Mouse (Mus musculus) embryonic facial prominence, embryonic 11.5 days (tissue): ENCODE results near the gene Zfp37. TPM values are rescaled to one million over a fixed set of nuclear protein-coding genes. Genes with fewer than 3 reads are reported as not detected.
A peak's percentile ranks its signal among the peaks of the same experiment; 100 is the strongest.

Experiments
- ATAC-seq: fragments of 200-750 bp; cut with Nextera tagmentation; replicated peaks from 2 replicates; pipeline ENCODE4 v1.8.0; 2017; ENCODE audit warnings: low read depth; ENCODE audit not compliant: insufficient number of reproducible peaks, low FRiP score, low TSS enrichment
- DNase-seq: peaks from one replicate; pipeline ENCODE4 v3.0.0-alpha.2; 2015; ENCODE audit warnings: low spot score
- H3K27ac ChIP-seq: fragments of 300-500 bp; sonication (generic); replicated peaks from 2 replicates; pipeline ENCODE4 v1.5.1; 2014; ENCODE audit warnings: mild to moderate bottlenecking, low read depth, low read length, control low read depth
- H3K27me3 ChIP-seq: fragments of 300-500 bp; sonication (generic); 2 replicates; pipeline ENCODE4 v1.6.1; 2014; ENCODE audit warnings: mild to moderate bottlenecking, low read length, moderate library complexity, mixed read lengths; ENCODE audit not compliant: control insufficient read depth, insufficient read depth
- H3K36me3 ChIP-seq: fragments of 300-500 bp; sonication (generic); replicated peaks from 2 replicates; pipeline ENCODE4 v1.6.1; 2014; ENCODE audit warnings: low read depth, mild to moderate bottlenecking, low read length, moderate library complexity, mixed read lengths; ENCODE audit not compliant: control insufficient read depth, insufficient read depth
- H3K4me1 ChIP-seq: fragments of 300-500 bp; sonication (generic); 2 replicates; pipeline ENCODE4 v1.6.1; 2014; ENCODE audit warnings: low read length, mixed read lengths; ENCODE audit not compliant: control insufficient read depth, insufficient read depth
- H3K4me2 ChIP-seq: fragments of 300-500 bp; sonication (generic); 2 replicates; pipeline ENCODE4 v1.6.1; 2014; ENCODE audit warnings: low read depth, mild to moderate bottlenecking, control low read depth, low read length, moderate library complexity
- H3K4me3 ChIP-seq: fragments of 300-500 bp; sonication (generic); 2 replicates; pipeline ENCODE4 v1.5.1; 2014; ENCODE audit warnings: low read depth, low read length, control low read depth
- H3K9ac ChIP-seq: fragments of 300-500 bp; sonication (generic); replicated peaks from 2 replicates; pipeline ENCODE4 v1.6.1; 2014; ENCODE audit warnings: mild to moderate bottlenecking, control low read depth, low read length
- H3K9me3 ChIP-seq: fragments of 300-500 bp; sonication (generic); replicated peaks from 2 replicates; pipeline ENCODE4 v1.6.1; 2016; ENCODE audit warnings: mild to moderate bottlenecking, low read length, inconsistent platforms, mixed read lengths; ENCODE audit not compliant: control insufficient read depth
- WGBS: fragments of 180-500 bp; shearing (Covaris S2); extraction: QIAGEN DNeasy Blood & Tissue Kit; methylation state at CpG from one replicate; pipeline ENCODE4 v1.1.7; 2014; 5-methylcytosine and 5-hydroxymethylcytosine counted together
- polyA plus RNA-seq: library from polyadenylated mRNA; unstranded; fragments of >200 nt; fragmentation: Nextera tagmentation; extraction: Ambion mirVana; gene quantifications from 2 replicates; pipeline ENCODE4 v1.2.1, GENCODE M21; 2014

The Zfp37 gene
- polyA plus RNA-seq = 25.6 and 28.3 TPM in 2 replicates

DNA sequence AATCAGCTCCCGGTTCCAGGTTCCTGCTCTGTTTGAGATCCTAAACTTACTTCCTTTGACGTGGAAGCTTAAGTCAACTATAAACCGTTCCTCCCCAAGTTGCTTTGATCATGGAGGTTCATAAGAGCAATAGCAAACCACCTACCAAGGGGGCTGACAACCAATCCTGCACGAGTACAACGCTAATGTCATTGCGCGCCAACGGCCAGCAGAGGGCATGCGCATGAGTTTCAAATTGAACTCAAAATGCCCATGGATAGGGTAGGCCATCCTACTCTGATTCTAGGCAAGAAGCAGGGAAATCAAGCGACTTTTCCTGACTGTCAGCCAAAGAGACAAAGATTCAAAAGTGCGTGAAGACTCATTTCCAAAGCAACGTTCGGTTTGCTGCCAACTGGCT is at the start of gene Zfp37:
Zfp37 (minus strand) TSS at position 279 of the 400 bp plus-strand sequence.
- DNase-seq (no peak), ATAC-seq (no peak)
- Histone ChIP-seq H3K36me3 (no peaks in the 10 kb centered on the region), H3K9ac (no peak within 1 kb of the TSS), H3K27ac (no peak within 1 kb of the TSS), H3K9me3 (no peaks in the 10 kb centered on the region), H3K4me2 (no peak within 1 kb of the TSS), H3K4me3 (no peak within 1 kb of the TSS), H3K27me3 (no peaks in the 10 kb centered on the region), H3K4me1 (no peaks in the 10 kb centered on the region)
- 76% methylated on average over 13 of the region's 13 CpGs for WGBS

DNA sequence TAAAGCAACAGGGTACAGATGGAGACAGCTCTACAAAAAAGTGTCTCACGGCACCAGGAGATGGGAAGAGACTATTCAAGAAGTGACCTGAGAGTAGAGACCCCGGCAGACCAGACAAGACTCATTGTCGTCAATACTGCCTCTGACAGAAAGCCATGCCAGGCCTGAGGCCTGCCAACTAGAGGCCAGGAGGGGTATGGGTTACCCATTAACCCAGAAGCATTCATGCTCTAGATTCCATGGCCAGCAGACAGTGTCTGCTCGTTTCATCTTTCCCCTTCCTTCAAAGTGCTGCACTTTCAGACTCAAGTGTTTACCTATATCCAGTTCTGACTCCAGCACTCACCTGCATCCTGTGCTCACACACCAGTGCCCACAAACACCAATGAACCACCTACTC is 47.2 kb upstream of the Zfp37 start:
- Histone ChIP-seq H3K9me3 (no peaks in the 10 kb centered on the region), H3K9ac (no peak overlapping the region), H3K27me3 (no peaks in the 10 kb centered on the region), H3K4me1 (no peaks in the 10 kb centered on the region), H3K4me3 (no peak overlapping the region), H3K4me2 (no peak overlapping the region), H3K27ac (no peak overlapping the region), H3K36me3 (no peaks in the 10 kb centered on the region)
- 88% methylated on average over 4 of the region's 4 CpGs for WGBS
- ATAC-seq (no peak), DNase-seq (no peak)

DNA sequence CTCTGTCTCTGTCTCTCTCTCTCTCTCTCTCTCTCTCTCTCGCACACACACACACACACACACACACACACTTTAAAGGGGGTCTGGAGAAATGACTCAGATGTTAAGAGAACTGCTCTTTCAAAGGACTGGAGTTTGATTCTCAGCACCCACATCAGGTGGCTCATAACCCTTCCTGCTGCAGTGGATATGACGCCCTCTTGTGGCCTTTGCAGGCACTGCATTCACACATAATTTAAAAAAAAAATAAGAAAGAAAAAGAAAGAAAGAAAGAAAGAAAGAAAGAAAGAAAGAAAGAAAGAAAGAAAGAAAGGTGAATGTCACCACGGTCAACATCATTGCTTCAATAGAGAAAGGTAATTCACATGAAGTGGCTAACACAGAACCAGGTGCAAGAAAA is 46.4 kb upstream of the Zfp37 start:
- Histone ChIP-seq H3K27ac (no peak overlapping the region), H3K27me3 (no peaks in the 10 kb centered on the region), H3K4me3 (no peak overlapping the region), H3K9me3 (no peaks in the 10 kb centered on the region), H3K4me1 (no peaks in the 10 kb centered on the region), H3K36me3 (no peaks in the 10 kb centered on the region), H3K4me2 (no peak overlapping the region), H3K9ac (no peak overlapping the region)
- 72% methylated on average over 3 of the region's 3 CpGs for WGBS
- no peak for DNase-seq
- ATAC-seq = no peak

DNA sequence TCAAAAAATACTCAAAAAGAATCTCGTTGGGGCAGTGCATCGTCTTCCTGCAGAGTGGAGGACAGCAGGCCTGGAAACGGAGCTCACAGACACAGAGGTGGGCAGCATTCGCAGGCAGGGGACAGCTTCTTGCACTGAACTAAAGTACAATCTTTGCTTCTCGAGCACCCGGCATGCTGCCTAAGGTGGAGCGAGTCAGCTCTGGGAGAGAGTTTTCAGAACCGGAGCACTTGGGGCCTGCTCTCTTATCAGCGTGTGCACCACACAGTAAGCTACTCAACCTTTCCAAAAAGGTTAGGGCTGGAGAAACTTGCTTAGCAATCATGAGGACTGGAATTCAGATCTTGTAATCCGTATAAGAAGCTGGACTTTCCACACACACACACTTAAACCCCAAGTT is 45.8 kb upstream of the Zfp37 start:
- Histone ChIP-seq H3K4me2 (no peak overlapping the region), H3K9me3 (no peaks in the 10 kb centered on the region), H3K4me1 (no peaks in the 10 kb centered on the region), H3K27ac (no peak overlapping the region), H3K4me3 (no peak overlapping the region), H3K27me3 (no peaks in the 10 kb centered on the region), H3K9ac (no peak overlapping the region), H3K36me3 (no peaks in the 10 kb centered on the region)
- DNase-seq = no peak
- 80% methylated on average over 10 of the region's 10 CpGs for WGBS
- ATAC-seq = no peak

GRCm38 (mm10) chr4:62274841-62275536 is 44.1 kb upstream of the Zfp37 start:
- Histone ChIP-seq H3K9ac (no peak overlapping the region), H3K4me2 (no peak overlapping the region), H3K9me3 (no peaks in the 10 kb centered on the region), H3K27ac (no peak overlapping the region), H3K27me3 (no peaks in the 10 kb centered on the region), H3K4me1 (no peaks in the 10 kb centered on the region), H3K4me3 (no peak overlapping the region), H3K36me3 (no peaks in the 10 kb centered on the region)
- ATAC-seq = peak; percentile 86
- 14% methylated on average over 12 of the region's 12 CpGs for WGBS
- DNase-seq = peak; percentile 26

DNA sequence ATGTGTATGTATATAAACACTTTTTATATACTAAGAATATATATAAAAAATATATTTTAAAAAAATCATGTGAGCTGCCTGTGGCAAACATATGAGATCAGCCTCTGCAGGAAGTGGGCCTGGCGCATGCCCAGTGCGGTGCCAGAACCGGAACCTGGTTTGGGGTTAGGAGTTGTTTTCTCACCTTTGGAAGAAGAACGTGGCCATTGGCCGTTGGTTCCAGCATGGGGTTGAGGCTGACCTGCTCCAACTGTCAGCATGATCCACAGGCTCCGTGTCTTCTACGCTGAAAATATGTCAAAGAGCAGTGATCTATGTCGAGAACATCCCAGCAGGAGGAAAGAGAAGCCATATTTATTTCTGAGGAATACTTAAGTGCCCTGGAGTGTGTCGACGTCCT is 43.1 kb upstream of the Zfp37 start:
- H3K9ac ChIP-seq = no peak overlapping the region
- 89% methylated on average over 10 of the region's 10 CpGs for WGBS

GRCm38 (mm10) chr4:62272696-62273095 is 41.8 kb upstream of the Zfp37 start:
- no peak for ATAC-seq
- H3K36me3 ChIP-seq = no peaks in the 10 kb centered on the region
- H3K4me2 ChIP-seq = no peak overlapping the region
- no peak for DNase-seq
- no peak overlapping the region for H3K27ac ChIP-seq
- 90% methylated on average over 10 of the region's 10 CpGs for WGBS
- H3K4me1 ChIP-seq = no peaks in the 10 kb centered on the region
- H3K4me3 ChIP-seq = no peak overlapping the region
- H3K9me3 ChIP-seq = no peaks in the 10 kb centered on the region
- no peak overlapping the region for H3K9ac ChIP-seq
- H3K27me3 ChIP-seq = no peaks in the 10 kb centered on the region

More for the DNA sequence above, 43.1 kb upstream of the Zfp37 start:
- no peak overlapping the region for H3K4me2 ChIP-seq
- H3K36me3 ChIP-seq = no peaks in the 10 kb centered on the region
- ATAC-seq (no peak), DNase-seq (no peak)
- H3K4me3 ChIP-seq = no peak overlapping the region
- H3K27ac ChIP-seq = no peak overlapping the region
- no peaks in the 10 kb centered on the region for H3K4me1 ChIP-seq
- H3K27me3 ChIP-seq = no peaks in the 10 kb centered on the region
- no peaks in the 10 kb centered on the region for H3K9me3 ChIP-seq

DNA sequence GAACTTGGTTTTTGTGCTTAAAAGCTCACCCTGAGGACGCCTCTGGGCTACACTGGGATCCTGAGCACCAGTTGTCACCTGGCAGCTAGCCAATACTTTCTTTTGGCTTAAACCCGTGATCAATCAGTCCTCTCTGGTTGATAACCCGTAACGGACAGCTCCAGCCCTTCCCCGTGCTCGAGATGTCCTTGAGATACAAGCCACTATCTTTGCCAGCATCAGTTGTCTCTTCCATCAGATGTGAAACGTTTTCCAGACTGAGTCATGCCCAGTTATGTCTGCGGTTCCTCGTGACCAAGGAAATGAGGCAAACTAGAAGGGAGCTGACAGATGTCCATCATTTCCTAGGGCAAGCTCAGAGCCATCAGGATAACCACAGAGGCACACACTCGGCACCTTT is 36.3 kb upstream of the Zfp37 start:
- Histone ChIP-seq H3K9ac (no peak overlapping the region), H3K4me3 (no peak overlapping the region), H3K36me3 (no peaks in the 10 kb centered on the region), H3K9me3 (no peaks in the 10 kb centered on the region), H3K4me1 (no peaks in the 10 kb centered on the region), H3K4me2 (no peak overlapping the region), H3K27me3 (no peaks in the 10 kb centered on the region), H3K27ac (no peak overlapping the region)
- no peak for ATAC-seq
- WGBS = 82% methylated on average over 10 of the region's 10 CpGs
- no peak for DNase-seq
